Mouse (Mus musculus): ENCODE results near the gene Apba1. TPM values are rescaled to one million over a fixed set of nuclear protein-coding genes. Genes with fewer than 3 reads are reported as not detected.

Apba1 gene
- polyA plus RNA-seq, 1 experiment from 2014 or later = 0.31 TPM

- no peak for DNase-seq (ENCODE audit: low spot score)
- Histone ChIP-seq H3K4me3 (no peak overlapping the region), H3K27ac (replicated peaks) (no peak overlapping the region), H3K27me3 (replicated peaks; ENCODE audit: low read depth, poor library complexity, severe bottlenecking) (no peaks in the 10 kb centered on the region), H3K9me3 (no peaks in the 10 kb centered on the region), H3K4me1 (peaks cover 29% of the 10 kb centered on the region), H3K36me3 (replicated peaks) (no peaks in the 10 kb centered on the region)
- WGBS = 82% methylated on average over 8 of the region's 8 CpGs
These were observed 161.5 kb downstream of the Apba1 start for GRCm38 (mm10) chr19:23920220-23920544.

- Histone ChIP-seq H3K4me3 (no peak overlapping the region), H3K27ac (replicated peaks) (no peak overlapping the region), H3K36me3 (replicated peaks) (no peaks in the 10 kb centered on the region), H3K9me3 (no peaks in the 10 kb centered on the region), H3K4me1 (peaks cover 29% of the 10 kb centered on the region), H3K27me3 (replicated peaks; ENCODE audit: low read depth, poor library complexity, severe bottlenecking) (no peaks in the 10 kb centered on the region)
- DNase-seq (ENCODE audit: low spot score) = no peak
- WGBS = 92% methylated on average over 9 of the region's 9 CpGs
These were observed 163.9 kb downstream of the Apba1 start for GRCm38 (mm10) chr19:23922601-23923000.

DNA sequence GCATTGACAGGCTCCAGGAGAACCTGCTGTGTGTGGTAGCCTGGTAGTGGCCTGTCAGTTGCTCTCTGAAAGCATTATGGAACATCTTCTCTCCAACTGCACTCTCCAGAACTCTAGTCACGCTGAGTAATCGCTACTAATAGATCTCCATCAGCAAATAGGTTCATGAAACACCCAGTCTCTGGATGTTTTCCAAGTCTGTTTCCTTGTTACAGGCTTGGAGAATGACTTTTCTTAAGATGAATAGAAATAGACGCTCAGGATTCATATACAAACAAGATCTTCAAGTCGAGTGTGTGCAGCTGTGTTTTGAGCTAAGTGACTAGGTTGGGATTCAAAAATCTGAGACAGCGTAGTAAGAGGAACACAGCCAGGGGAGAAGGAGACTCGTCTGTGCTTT is 165.4 kb downstream of the Apba1 start:
- no peak for DNase-seq (ENCODE audit: low spot score)
- no peak overlapping the region for H3K27ac ChIP-seq (replicated peaks)
- WGBS = 89% methylated on average over 6 of the region's 6 CpGs

GRCm38 (mm10) chr19:23924791-23925190 is 166.1 kb downstream of the Apba1 start:
- peaks cover 15% of the 10 kb centered on the region for H3K4me1 ChIP-seq
- H3K36me3 ChIP-seq (replicated peaks) = no peaks in the 10 kb centered on the region
- H3K27me3 ChIP-seq (replicated peaks; ENCODE audit: low read depth, poor library complexity, severe bottlenecking) = no peaks in the 10 kb centered on the region
- DNase-seq (ENCODE audit: low spot score) = no peak
- no peaks in the 10 kb centered on the region for H3K9me3 ChIP-seq
- H3K4me3 ChIP-seq = no peak overlapping the region
- H3K27ac ChIP-seq (replicated peaks) = no peak overlapping the region
- WGBS = 84% methylated on average over 9 of the region's 9 CpGs

More for the DNA sequence above, 165.4 kb downstream of the Apba1 start:
- Histone ChIP-seq H3K4me3 (no peak overlapping the region), H3K9me3 (no peaks in the 10 kb centered on the region), H3K36me3 (replicated peaks) (no peaks in the 10 kb centered on the region), H3K4me1 (peaks cover 23% of the 10 kb centered on the region), H3K27me3 (replicated peaks; ENCODE audit: low read depth, poor library complexity, severe bottlenecking) (no peaks in the 10 kb centered on the region)

DNA sequence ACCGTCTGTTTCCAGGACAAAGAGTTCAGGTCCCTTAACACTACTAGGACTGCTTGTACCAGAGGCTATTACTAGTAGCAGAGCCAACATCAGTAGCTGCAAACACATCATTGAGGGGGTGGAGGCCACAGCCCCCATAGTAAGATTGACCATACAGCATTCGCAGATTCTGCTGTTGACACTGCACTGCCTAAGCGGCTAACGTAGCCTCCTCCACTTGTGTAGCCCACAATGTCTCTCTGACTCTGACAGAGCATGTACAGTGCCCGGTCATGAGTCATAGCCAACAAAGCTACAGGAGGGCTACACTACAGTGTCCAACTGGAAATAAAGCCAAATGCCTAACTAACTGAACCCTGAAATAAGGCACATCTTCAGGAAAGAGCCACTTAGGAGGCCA is 166.9 kb downstream of the Apba1 start:
- DNase-seq (ENCODE audit: low spot score) = no peak
- Histone ChIP-seq H3K9me3 (no peaks in the 10 kb centered on the region), H3K4me1 (peaks cover 10% of the 10 kb centered on the region; the same call in 1 of the 2 replicates), H3K27me3 (replicated peaks; ENCODE audit: low read depth, poor library complexity, severe bottlenecking) (no peaks in the 10 kb centered on the region), H3K4me3 (no peak overlapping the region), H3K27ac (replicated peaks) (no peak overlapping the region), H3K36me3 (replicated peaks) (no peaks in the 10 kb centered on the region)
- WGBS = 95% methylated on average over 5 of the region's 5 CpGs

DNA sequence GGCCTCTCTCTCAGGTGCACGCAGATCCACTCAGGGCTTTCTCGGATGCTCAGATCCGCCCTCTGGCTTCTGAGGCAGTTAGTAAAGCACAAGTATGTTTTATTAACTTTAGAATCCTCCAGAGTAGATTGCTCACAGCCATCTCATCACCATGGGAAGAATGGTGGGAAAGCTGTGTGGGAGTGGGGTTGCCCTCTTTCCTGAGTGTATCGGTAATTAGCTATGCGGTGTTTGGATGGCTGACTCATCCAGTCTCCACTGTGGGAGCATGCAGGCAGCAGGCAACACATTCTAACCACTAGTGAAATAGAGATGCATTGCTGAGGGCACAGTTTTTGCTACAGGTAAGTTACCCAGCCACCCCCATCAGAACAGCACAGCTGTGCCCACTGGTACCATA is 172.1 kb downstream of the Apba1 start:
- H3K36me3 ChIP-seq (replicated peaks) = no peaks in the 10 kb centered on the region; the same call in 1 of the 2 replicates
- DNase-seq (ENCODE audit: low spot score) = no peak
- H3K27ac ChIP-seq (replicated peaks) = no peak overlapping the region
- peaks cover 9% of the 10 kb centered on the region; the same call in 1 of the 2 replicates for H3K9me3 ChIP-seq
- WGBS = 94% methylated on average over 5 of the region's 5 CpGs
- no peaks in the 10 kb centered on the region for H3K27me3 ChIP-seq (replicated peaks; ENCODE audit: low read depth, poor library complexity, severe bottlenecking)
- no peaks in the 10 kb centered on the region for H3K4me1 ChIP-seq
- H3K4me3 ChIP-seq = no peak overlapping the region

- WGBS = 80% methylated on average over 12 of the region's 12 CpGs
- no peak overlapping the region for H3K4me3 ChIP-seq
- no peaks in the 10 kb centered on the region; the same call in 1 of the 2 replicates for H3K27me3 ChIP-seq (replicated peaks; ENCODE audit: low read depth, poor library complexity, severe bottlenecking)
- DNase-seq (ENCODE audit: low spot score) = no peak
- H3K4me1 ChIP-seq = peaks cover 5% of the 10 kb centered on the region
- no peaks in the 10 kb centered on the region for H3K36me3 ChIP-seq (replicated peaks)
- H3K27ac ChIP-seq (replicated peaks) = no peak overlapping the region
- no peaks in the 10 kb centered on the region for H3K9me3 ChIP-seq
These were observed 182.8 kb downstream of the Apba1 start for GRCm38 (mm10) chr19:23941422-23941949.

DNA sequence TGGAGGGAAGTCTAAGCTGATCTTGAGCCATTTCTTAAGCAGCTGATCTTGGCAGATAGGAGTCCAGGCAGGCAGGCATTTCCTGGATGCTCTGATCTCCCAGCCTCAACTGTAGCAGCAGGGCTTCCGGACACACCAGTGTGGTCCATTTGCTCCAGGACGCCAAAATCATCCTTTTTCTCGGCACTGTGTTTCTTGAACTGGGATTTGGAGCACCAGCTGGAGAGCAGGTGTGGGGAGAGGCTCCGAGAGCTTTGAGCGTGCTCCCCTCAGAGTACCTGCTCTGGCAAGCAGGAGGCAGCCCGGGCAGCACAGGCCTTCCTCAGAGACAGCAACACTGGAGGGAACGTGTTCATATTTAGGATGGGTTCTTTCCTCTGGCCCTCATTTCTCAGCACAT is 184.2 kb downstream of the Apba1 start:
- no peak for DNase-seq (ENCODE audit: low spot score)
- Histone ChIP-seq H3K4me3 (no peak overlapping the region), H3K4me1 (peaks cover 5% of the 10 kb centered on the region), H3K36me3 (replicated peaks) (no peaks in the 10 kb centered on the region), H3K27me3 (replicated peaks; ENCODE audit: low read depth, poor library complexity, severe bottlenecking) (no peaks in the 10 kb centered on the region; the same call in 1 of the 2 replicates), H3K27ac (replicated peaks) (no peak overlapping the region), H3K9me3 (no peaks in the 10 kb centered on the region)
- 81% methylated on average over 7 of the region's 7 CpGs for WGBS

DNA sequence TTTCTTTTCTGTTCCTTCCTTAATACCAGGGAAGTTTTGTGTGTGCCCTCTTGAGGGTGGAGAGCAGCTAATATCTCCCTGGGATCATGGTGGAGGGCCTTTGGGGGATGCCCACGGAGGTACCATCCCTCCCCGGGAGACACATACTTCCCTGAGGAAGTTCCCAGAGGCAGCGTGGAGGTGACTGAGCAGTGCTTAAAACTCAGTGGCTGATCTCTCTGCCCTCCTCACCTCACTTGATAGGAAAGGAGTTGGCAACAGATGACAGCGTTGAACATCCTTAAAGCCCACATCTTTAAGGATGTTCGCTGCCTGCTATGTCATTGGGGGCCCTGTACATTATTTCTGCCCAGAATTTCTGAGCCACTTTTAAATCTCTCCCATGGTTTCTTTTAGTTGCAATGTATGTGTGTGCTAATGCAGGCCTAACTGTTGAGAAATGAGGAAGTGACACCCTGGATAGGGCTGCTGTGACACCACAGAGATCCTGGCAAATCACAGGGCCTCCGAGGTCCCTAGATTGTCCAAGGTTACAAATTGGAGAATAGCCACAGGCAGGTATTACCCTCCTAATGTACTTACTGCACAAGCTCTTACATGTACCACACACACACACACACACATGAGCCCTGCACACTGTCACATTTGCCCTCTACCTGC is 187.5 kb downstream of the Apba1 start:
- H3K4me1 ChIP-seq = peaks cover 13% of the 10 kb centered on the region
- no peaks in the 10 kb centered on the region for H3K9me3 ChIP-seq
- 85% methylated on average over 6 of the region's 6 CpGs for WGBS
- DNase-seq (ENCODE audit: low spot score) = no peak
- no peaks in the 10 kb centered on the region for H3K36me3 ChIP-seq (replicated peaks)
- no peak overlapping the region for H3K27ac ChIP-seq (replicated peaks)
- peaks cover 7% of the 10 kb centered on the region; the same call in 1 of the 2 replicates for H3K27me3 ChIP-seq (replicated peaks; ENCODE audit: low read depth, poor library complexity, severe bottlenecking)
- H3K4me3 ChIP-seq = no peak overlapping the region

DNA sequence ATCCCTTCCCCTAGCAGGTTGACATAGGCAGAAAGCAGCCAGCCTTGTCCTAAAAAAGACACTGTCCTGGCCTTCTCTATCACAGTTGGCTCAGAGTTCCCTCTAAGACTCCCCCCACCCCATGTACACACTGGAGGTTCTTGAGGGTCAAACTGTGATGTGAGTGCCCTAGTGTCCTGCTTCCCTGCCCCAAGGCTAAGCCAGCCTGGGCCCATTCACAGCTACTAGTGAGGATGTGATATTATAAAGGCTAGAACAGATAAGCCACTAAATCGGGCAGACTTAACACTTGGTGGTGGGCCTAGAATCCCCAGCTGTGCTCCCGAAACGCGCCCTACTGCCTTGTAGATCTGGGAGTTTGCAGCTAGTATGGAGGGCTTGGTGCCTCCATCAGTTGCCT is 188.1 kb downstream of the Apba1 start:
- 72% methylated on average over 4 of the region's 4 CpGs for WGBS
- DNase-seq (ENCODE audit: low spot score) = no peak
- Histone ChIP-seq H3K27ac (replicated peaks) (no peak overlapping the region), H3K9me3 (no peaks in the 10 kb centered on the region), H3K36me3 (replicated peaks) (no peaks in the 10 kb centered on the region), H3K4me3 (no peak overlapping the region), H3K27me3 (replicated peaks; ENCODE audit: low read depth, poor library complexity, severe bottlenecking) (peaks cover 7% of the 10 kb centered on the region; the same call in 1 of the 2 replicates), H3K4me1 (peaks cover 9% of the 10 kb centered on the region)

GRCm38 (mm10) chr19:23947871-23948270 is 189.2 kb downstream of the Apba1 start:
- Histone ChIP-seq H3K27me3 (replicated peaks; ENCODE audit: low read depth, poor library complexity, severe bottlenecking) (peaks cover 7% of the 10 kb centered on the region; the same call in 1 of the 2 replicates), H3K9me3 (no peaks in the 10 kb centered on the region), H3K4me3 (no peak overlapping the region), H3K36me3 (replicated peaks) (no peaks in the 10 kb centered on the region), H3K4me1 (peaks cover 9% of the 10 kb centered on the region), H3K27ac (replicated peaks) (no peak overlapping the region)
- WGBS = 21% methylated on average over 4 of the region's 4 CpGs
- DNase-seq (ENCODE audit: low spot score) = no peak

DNA sequence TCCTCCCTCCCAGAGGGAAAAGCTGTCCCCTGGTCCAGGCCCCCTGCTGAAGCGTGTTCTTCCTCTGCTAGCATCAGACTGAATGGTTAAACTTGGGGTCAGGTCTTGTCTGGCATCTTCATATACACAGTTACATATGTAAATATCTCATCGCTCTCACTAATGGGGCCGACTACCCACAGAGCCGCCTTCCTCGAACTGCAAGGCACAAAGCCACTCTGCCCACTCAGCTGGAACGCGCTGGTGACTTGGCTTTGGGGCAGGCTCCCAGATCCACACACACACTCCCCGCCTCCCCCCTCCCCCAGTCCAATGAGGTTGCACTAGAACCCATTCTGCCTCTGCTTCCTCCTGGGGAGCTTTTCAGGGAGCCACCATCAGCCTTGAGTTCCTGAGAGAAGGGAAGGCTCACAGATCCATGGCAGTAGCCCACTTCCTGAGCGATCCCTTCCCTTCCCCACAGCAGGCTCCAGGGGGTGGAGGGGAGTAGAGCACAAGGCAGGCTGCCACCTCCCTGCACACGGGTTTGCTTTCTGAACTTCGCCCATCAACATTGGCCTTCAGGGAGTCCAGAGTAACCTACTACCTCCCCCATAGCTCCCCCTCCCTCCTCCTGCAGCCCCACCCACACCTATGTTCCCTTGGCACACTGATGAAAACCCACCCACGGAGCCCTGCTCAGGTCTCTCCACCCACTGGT is 189.8 kb downstream of the Apba1 start:
- no peak for DNase-seq (ENCODE audit: low spot score)
- no peak overlapping the region for H3K27ac ChIP-seq (replicated peaks)
- peaks cover 7% of the 10 kb centered on the region; the same call in 1 of the 2 replicates for H3K27me3 ChIP-seq (replicated peaks; ENCODE audit: low read depth, poor library complexity, severe bottlenecking)
- WGBS = 18% methylated on average over 12 of the region's 12 CpGs
- peaks cover 9% of the 10 kb centered on the region for H3K4me1 ChIP-seq
- no peaks in the 10 kb centered on the region for H3K36me3 ChIP-seq (replicated peaks)
- no peak overlapping the region for H3K4me3 ChIP-seq
- H3K9me3 ChIP-seq = no peaks in the 10 kb centered on the region

DNA sequence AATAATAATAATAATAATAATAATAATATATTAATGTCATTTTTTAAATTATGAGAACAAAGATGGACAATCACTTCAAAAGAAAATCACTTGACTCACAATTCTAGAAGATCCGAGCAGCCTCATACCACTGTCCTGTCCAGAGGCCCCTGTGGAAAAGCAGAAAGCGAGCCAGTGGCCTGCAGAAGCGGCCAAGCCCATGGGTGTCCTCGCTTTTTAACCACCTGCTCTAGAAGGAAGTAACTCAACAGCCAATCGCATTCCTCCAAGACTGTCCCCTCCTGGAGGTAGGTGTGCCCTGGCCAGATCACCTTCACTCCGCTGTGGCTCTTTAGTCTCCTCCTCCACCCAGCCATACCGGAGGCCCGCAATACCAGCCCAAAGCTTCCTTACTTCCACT is 196.8 kb downstream of the Apba1 start:
- WGBS = 90% methylated on average over 8 of the region's 8 CpGs
- DNase-seq (ENCODE audit: low spot score) = no peak

More for the DNA sequence above, 196.8 kb downstream of the Apba1 start:
- Histone ChIP-seq H3K9me3 (no peaks in the 10 kb centered on the region), H3K27ac (replicated peaks) (no peak overlapping the region), H3K36me3 (replicated peaks) (no peaks in the 10 kb centered on the region), H3K4me3 (no peak overlapping the region), H3K4me1 (peaks cover 24% of the 10 kb centered on the region), H3K27me3 (replicated peaks; ENCODE audit: low read depth, poor library complexity, severe bottlenecking) (no peaks in the 10 kb centered on the region)

All from embryonic facial prominence, embryonic 10.5 days (tissue).